8 mouse cellular contexts compared by ENCODE assay signal in the genomic region with DNA sequence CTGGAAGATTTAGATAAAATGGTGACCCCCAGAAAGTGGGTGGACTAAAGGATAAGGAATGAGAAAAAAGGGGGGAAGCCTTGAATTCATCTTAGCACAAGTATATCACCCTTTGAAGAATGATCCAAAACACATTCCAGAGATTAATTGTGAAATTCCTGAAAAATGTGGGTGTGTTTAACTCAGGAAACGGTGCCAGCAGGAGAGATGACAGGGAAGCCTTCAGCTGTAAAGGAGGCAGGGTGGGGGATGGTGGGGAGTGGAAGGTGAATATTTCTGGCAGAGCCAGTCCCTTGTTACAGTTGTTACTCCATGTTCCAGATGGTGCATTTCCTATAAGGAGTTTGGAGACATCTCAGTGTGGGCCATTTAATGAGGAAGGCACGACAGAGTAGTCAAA. TPM values are rescaled to one million over a fixed set of nuclear protein-coding genes. Genes with fewer than 3 reads are reported as not detected.
A peak's percentile ranks its signal among the peaks of the same experiment; 100 is the strongest.
DNase-seq lines count a peak whose midpoint lies in the region; ATAC-seq lines count a peak whose summit lies in the region.
"Had no signal": no experiment of that assay in that cellular context is flagged by ENCODE, and none has a peak within 500 bp of the region (broad histone marks: within the 10 kb centered on the region; RNA-seq: fewer than 3 reads in every experiment).

No protein-coding gene starts in this region.

- no peak for ATAC-seq in hindbrain, embryonic 13.5 days (ENCODE audit: low FRiP score)
- no peak for ATAC-seq in hindbrain, embryonic 14.5 days (ENCODE audit: low FRiP score)

- no peaks in the 10 kb centered on the region for H3K27me3 ChIP-seq in hindbrain, embryonic 13.5 days
- H3K27me3 ChIP-seq in hindbrain, embryonic 14.5 days (ENCODE audit: control insufficient read depth, insufficient read depth, low read length): no peaks in the 10 kb centered on the region

- H3K9ac ChIP-seq in hindbrain, embryonic 13.5 days: no peak overlapping the region
- H3K9ac ChIP-seq in hindbrain, embryonic 14.5 days: no peak overlapping the region

- no peaks in the 10 kb centered on the region for H3K9me3 ChIP-seq in hindbrain, embryonic 13.5 days
- no peaks in the 10 kb centered on the region for H3K9me3 ChIP-seq in hindbrain, embryonic 14.5 days (ENCODE audit: control insufficient read depth, low read length)
- H3K9me3 ChIP-seq: G1E had no signal

- no peak for DNase-seq in hindbrain, embryonic 14.5 days (ENCODE audit: low spot score)
- DNase-seq in R1 (ENCODE audit: low read depth, low spot score): peak; percentile 20
- DNase-seq in kidney, postnatal 36 days: peak; percentile 70 to 79
- peak; percentile 55 for DNase-seq in lung, postnatal 36 days
- DNase-seq in right cerebral cortex, postnatal 10 days (ENCODE audit: low spot score in 2 of 2): no peak
- DNase-seq in layer of hippocampus, postnatal 10 days (ENCODE audit: low spot score in 2 of 2): no peak

- H3K4me1 ChIP-seq in hindbrain, embryonic 13.5 days (replicated peaks): peaks cover 60% of the 10 kb centered on the region
- H3K4me1 ChIP-seq in hindbrain, embryonic 14.5 days (replicated peaks; ENCODE audit: control insufficient read depth, insufficient read depth, low read length): peaks cover 38% of the 10 kb centered on the region

- H3K4me2 ChIP-seq in hindbrain, embryonic 13.5 days: peak overlapping the region; percentile 10; the same call in 1 of the 2 replicates
- H3K4me2 ChIP-seq in hindbrain, embryonic 14.5 days (replicated peaks): no peak overlapping the region

- no peak overlapping the region for H3K27ac ChIP-seq in hindbrain, embryonic 13.5 days
- no peak overlapping the region for H3K27ac ChIP-seq in hindbrain, embryonic 14.5 days

- 48% methylated on average over 2 of the region's 2 CpGs for WGBS in hindbrain, embryonic 13.5 days
- 45% methylated on average over 2 of the region's 2 CpGs for WGBS in hindbrain, embryonic 14.5 days

- H3K36me3 ChIP-seq in hindbrain, embryonic 13.5 days: no peaks in the 10 kb centered on the region
- H3K36me3 ChIP-seq in hindbrain, embryonic 14.5 days (replicated peaks; ENCODE audit: control insufficient read depth, insufficient read depth): no peaks in the 10 kb centered on the region

- no peak overlapping the region for H3K4me3 ChIP-seq in hindbrain, embryonic 13.5 days
- no peak overlapping the region for H3K4me3 ChIP-seq in hindbrain, embryonic 14.5 days (replicated peaks; ENCODE audit: low read length)

RNA-seq across cellular contexts. Expression of a gene that starts 6.4 kb away (rescaled TPM):
- polyA plus RNA-seq in hindbrain, embryonic 13.5 days (2015; fragmentation: Nextera tagmentation; extraction: Ambion mirVana): 9.8 and 10.4 TPM in 2 replicates
- 17.2 and 18.7 TPM in 2 replicates for polyA plus RNA-seq in hindbrain, embryonic 14.5 days (2014; fragmentation: Nextera tagmentation; extraction: Ambion mirVana)
- total RNA-seq in layer of hippocampus, postnatal 10 days (2021): 100 to 1,000 TPM in 1 of 2 experiments, 10 to 100 TPM in 1; 96.7 to 108 TPM

Comparison
In these comparisons a context has a peak if more than half of its experiments do, and no peak if none do; other contexts are left out.
1. DNase-seq: peak in R1 (single experiment), kidney, postnatal 36 days (2 of 2) and lung, postnatal 36 days (single experiment); none in hindbrain, embryonic 14.5 days (single experiment), right cerebral cortex, postnatal 10 days (0 of 2) and layer of hippocampus, postnatal 10 days (0 of 2).